Mouse (Mus musculus) forebrain, embryonic 13.5 days (tissue): Measurements from ENCODE around the gene Mex3d. TPM values are rescaled to one million over a fixed set of nuclear protein-coding genes. Genes with fewer than 3 reads are reported as not detected.

Experiments used
- ATAC-seq: fragments of 200-750 bp; cut with Nextera tagmentation; 2 replicates; pipeline ENCODE4 v1.8.0; 2017
- H3K27ac ChIP-seq: fragments of 300-500 bp; sonication (generic); 2 replicates; pipeline ENCODE4 v1.5.1; 2015; ENCODE audit warnings: inconsistent platforms, mild to moderate bottlenecking, moderate library complexity
- H3K27me3 ChIP-seq: fragments of 300-500 bp; sonication (generic); 2 replicates; pipeline ENCODE4 v1.6.1; 2015; ENCODE audit warnings: mild to moderate bottlenecking, inconsistent platforms
- H3K36me3 ChIP-seq: fragments of 300-500 bp; sonication (generic); 2 replicates; pipeline ENCODE4 v1.6.1; 2015; ENCODE audit warnings: mild to moderate bottlenecking, inconsistent platforms; ENCODE audit not compliant: poor library complexity, severe bottlenecking
- H3K4me1 ChIP-seq: fragments of 300-500 bp; sonication (generic); 2 replicates; pipeline ENCODE4 v1.6.1; 2015; ENCODE audit warnings: inconsistent platforms
- H3K4me2 ChIP-seq: fragments of 300-500 bp; sonication (generic); 2 replicates; pipeline ENCODE4 v1.6.1; 2015; ENCODE audit warnings: inconsistent platforms, mild to moderate bottlenecking, moderate library complexity
- H3K4me3 ChIP-seq: fragments of 300-500 bp; sonication (generic); 2 replicates; pipeline ENCODE4 v1.5.1; 2015; ENCODE audit warnings: mild to moderate bottlenecking, inconsistent platforms
- H3K9ac ChIP-seq: fragments of 300-500 bp; sonication (generic); 2 replicates; pipeline ENCODE4 v1.6.1; 2015; ENCODE audit warnings: mild to moderate bottlenecking, inconsistent platforms
- H3K9me3 ChIP-seq: fragments of 300-500 bp; sonication (generic); replicated peaks from 2 replicates; pipeline ENCODE4 v1.6.1; 2016; ENCODE audit warnings: inconsistent platforms
- WGBS: fragments of 180-500 bp; shearing (Covaris S2); methylation state at CpG from one replicate; pipeline ENCODE4 v1.1.7; 2015; 5-methylcytosine and 5-hydroxymethylcytosine counted together
- microRNA-seq: library from miRNA; unstranded; fragments of <30 nt; microRNA quantifications from one replicate; pipeline ENCODE4, GENCODE M21; 2016
- polyA plus RNA-seq: library from polyadenylated mRNA; unstranded; fragments of >200 nt; fragmentation: Nextera tagmentation; extraction: Ambion mirVana; gene quantifications from 2 replicates; pipeline ENCODE4 v1.2.1, GENCODE M21; 2015

Gene Mex3d
- polyA plus RNA-seq, 1 experiment from 2014 or later, result 16.6 TPM

DNA sequence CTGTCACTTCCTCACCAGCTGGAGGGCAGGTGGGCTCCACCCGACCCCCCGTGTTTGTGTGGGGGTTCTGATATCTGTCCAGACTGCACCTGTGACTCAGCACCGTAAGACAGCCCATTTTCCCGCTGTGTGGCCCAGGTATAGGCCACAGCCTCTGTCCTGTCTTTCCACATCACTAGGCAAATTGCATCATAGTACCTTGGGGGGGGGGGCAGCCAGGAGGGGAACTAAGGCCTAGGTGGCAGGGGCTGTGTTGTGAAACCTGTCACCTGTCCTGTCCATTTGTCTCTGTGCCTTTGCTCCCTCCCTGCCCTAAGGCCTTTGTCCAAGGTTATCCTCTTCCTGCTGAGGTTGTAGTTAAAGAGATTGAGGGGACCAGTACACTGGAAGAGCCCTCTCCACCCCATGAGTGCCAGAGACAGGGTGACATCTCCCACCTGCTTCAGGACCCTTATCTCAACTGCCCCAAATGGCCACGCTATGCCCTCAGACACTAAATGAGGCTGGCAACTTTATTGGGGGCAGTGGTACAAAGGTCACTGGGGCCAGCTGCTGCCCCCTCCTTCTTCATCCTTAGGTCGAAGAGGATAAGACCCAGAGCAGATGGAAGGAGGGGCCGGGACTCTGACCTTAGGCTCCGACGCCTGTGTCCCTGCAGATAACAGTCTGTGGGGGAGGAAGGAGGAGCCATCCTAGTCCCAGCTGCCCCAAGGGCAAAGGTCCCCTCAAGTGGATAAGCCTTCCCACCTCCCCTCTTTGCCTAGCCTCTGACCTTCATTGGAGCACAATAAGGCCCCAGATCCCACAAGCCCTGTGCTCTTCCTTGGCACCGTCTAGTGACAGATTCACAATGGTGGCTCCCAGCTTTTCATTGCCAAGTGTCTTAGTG, 55.6 kb downstream of the Mex3d start:
- H3K4me3 ChIP-seq, result no peak overlapping the region
- no peak for ATAC-seq
- WGBS, result 80% methylated on average over 10 of the region's 10 CpGs
- H3K27me3 ChIP-seq, result peaks cover 18% of the 10 kb centered on the region
- no peak overlapping the region for H3K4me2 ChIP-seq
- no peaks in the 10 kb centered on the region for H3K9me3 ChIP-seq
- H3K36me3 ChIP-seq, result no peaks in the 10 kb centered on the region
- H3K4me1 ChIP-seq, result peaks cover 11% of the 10 kb centered on the region
- no peak overlapping the region for H3K27ac ChIP-seq
- no peak overlapping the region for H3K9ac ChIP-seq

DNA sequence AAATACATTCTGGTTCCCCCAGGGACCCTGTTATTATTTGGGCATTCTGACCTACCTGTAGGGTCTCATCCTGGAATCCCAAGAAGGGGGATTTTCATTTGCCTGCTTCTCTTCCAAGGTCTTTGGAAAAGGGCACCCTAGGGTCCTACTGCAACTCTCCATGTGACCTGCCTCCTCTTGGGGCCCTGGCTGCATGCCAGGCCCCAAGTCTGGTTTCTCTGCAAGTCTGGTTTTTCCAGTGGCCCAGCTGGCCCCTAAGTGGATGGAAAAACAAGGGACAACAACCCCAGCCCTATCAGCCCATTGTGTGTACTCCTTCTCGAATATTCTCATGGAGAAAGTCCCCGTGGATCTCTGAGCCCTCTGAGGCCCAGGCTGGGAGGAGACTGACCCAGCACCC, 56.6 kb downstream of the Mex3d start:
- Histone ChIP-seq H3K4me3 (no peak overlapping the region), H3K4me2 (peak overlapping the region; percentile 67)

More for the DNA sequence above, 56.6 kb downstream of the Mex3d start:
- no peak for ATAC-seq
- WGBS, result 89% methylated on average over 2 of the region's 2 CpGs
- Histone ChIP-seq H3K27me3 (peaks cover 18% of the 10 kb centered on the region), H3K27ac (no peak overlapping the region), H3K36me3 (no peaks in the 10 kb centered on the region), H3K4me1 (peaks cover 11% of the 10 kb centered on the region), H3K9me3 (no peaks in the 10 kb centered on the region), H3K9ac (no peak overlapping the region)

Small RNA genes lying within 50 kb of the gene (microRNA-seq; reads per million reads assigned to microRNA genes)
- not detected for gene Gm22721

Other genes starting within 250 kb of the Mex3d start
- gene Atp5d, start 249.0 kb downstream of the Mex3d start, polyA plus RNA-seq, result 454 and 459 TPM in 2 replicates
- gene Cbarp, start 246.8 kb downstream of the Mex3d start, polyA plus RNA-seq, result 21.2 and 26.8 TPM in 2 replicates
- gene Midn, start 239.4 kb downstream of the Mex3d start, polyA plus RNA-seq, result 35.1 and 37.9 TPM in 2 replicates
- gene Cirbp, start 221.7 kb downstream of the Mex3d start, polyA plus RNA-seq, result 274 and 308 TPM in 2 replicates
- 12.2 and 12.6 TPM in 2 replicates for gene 1600002K03Rik, start 214.7 kb downstream of the Mex3d start, polyA plus RNA-seq
- 17.7 and 19.5 TPM in 2 replicates for gene Efna2, start 208.2 kb downstream of the Mex3d start, polyA plus RNA-seq
- gene Mum1, start 161.2 kb downstream of the Mex3d start, polyA plus RNA-seq, result 62.1 and 64.7 TPM in 2 replicates
- 267 and 274 TPM in 2 replicates for gene Ndufs7, start 138.5 kb downstream of the Mex3d start, polyA plus RNA-seq
- 18.2 and 18.3 TPM in 2 replicates for gene Gamt, start 126.6 kb downstream of the Mex3d start, polyA plus RNA-seq
- gene Dazap1, start 126.2 kb downstream of the Mex3d start, polyA plus RNA-seq, result 61.7 and 64.9 TPM in 2 replicates
- 805 and 828 TPM in 2 replicates for gene Rps15, start 95.2 kb downstream of the Mex3d start, polyA plus RNA-seq
- gene Apc2, start 91.7 kb downstream of the Mex3d start, polyA plus RNA-seq, result 129 and 140 TPM in 2 replicates
- gene 2310011J03Rik, start 67.1 kb downstream of the Mex3d start, polyA plus RNA-seq, result 42.7 and 43.3 TPM in 2 replicates
- 2.9 and 3.0 TPM in 2 replicates for gene Pcsk4, start 58.2 kb downstream of the Mex3d start, polyA plus RNA-seq
- gene Reep6, start 57.7 kb downstream of the Mex3d start, polyA plus RNA-seq, result 2.0 and 3.0 TPM in 2 replicates
- gene Adamtsl5, start 39.2 kb downstream of the Mex3d start, polyA plus RNA-seq, result 0.18 and 0.21 TPM in 2 replicates
- 0.40 and 0.64 TPM in 2 replicates for gene Plk5, start 31.2 kb downstream of the Mex3d start, polyA plus RNA-seq
- 304 and 319 TPM in 2 replicates for gene Mbd3, start 11.9 kb upstream of the Mex3d start, polyA plus RNA-seq
- 593 and 623 TPM in 2 replicates for gene Uqcr11, start 19.2 kb upstream of the Mex3d start, polyA plus RNA-seq
- 112 and 119 TPM in 2 replicates for gene Tcf3, start 46.0 kb upstream of the Mex3d start, polyA plus RNA-seq
- 0.35 and 0.57 TPM in 2 replicates for gene Onecut3, start 107.2 kb upstream of the Mex3d start, polyA plus RNA-seq
- 0.33 and 0.36 TPM in 2 replicates for gene Atp8b3, start 151.5 kb upstream of the Mex3d start, polyA plus RNA-seq
- 27.5 and 30.8 TPM in 2 replicates for gene Rexo1, start 173.9 kb upstream of the Mex3d start, polyA plus RNA-seq
- gene Klf16, start 189.7 kb upstream of the Mex3d start, polyA plus RNA-seq, result 6.6 and 7.5 TPM in 2 replicates
- gene Abhd17a, start 202.7 kb upstream of the Mex3d start, polyA plus RNA-seq, result 72.3 and 74.9 TPM in 2 replicates
- gene Scamp4, start 215.2 kb upstream of the Mex3d start, polyA plus RNA-seq, result 56.7 and 69.6 TPM in 2 replicates
- gene Adat3, start 215.2 kb upstream of the Mex3d start, polyA plus RNA-seq, result 4.8 and 6.7 TPM in 2 replicates
- 4.0 and 4.4 TPM in 2 replicates for gene Gm49322, start 218.4 kb upstream of the Mex3d start, polyA plus RNA-seq
- 55.0 and 73.2 TPM in 2 replicates for gene Csnk1g2, start 235.2 kb upstream of the Mex3d start, polyA plus RNA-seq